Mouse (Mus musculus) kidney, postnatal 25 days (tissue): ENCODE results near the gene Wasf3.
"Not testable (repeated sequence)": the region's sequence is repeated elsewhere in the genome, so short reads cannot be mapped to it uniquely, and the experiment has no call there.

Experiments
- DNase-seq, 2 experiments: peaks; one replicate each; pipeline ENCODE4 v3.0.0; 2021; ENCODE audit warnings: mixed read lengths in 2 of 2

Wasf3 gene

DNA sequence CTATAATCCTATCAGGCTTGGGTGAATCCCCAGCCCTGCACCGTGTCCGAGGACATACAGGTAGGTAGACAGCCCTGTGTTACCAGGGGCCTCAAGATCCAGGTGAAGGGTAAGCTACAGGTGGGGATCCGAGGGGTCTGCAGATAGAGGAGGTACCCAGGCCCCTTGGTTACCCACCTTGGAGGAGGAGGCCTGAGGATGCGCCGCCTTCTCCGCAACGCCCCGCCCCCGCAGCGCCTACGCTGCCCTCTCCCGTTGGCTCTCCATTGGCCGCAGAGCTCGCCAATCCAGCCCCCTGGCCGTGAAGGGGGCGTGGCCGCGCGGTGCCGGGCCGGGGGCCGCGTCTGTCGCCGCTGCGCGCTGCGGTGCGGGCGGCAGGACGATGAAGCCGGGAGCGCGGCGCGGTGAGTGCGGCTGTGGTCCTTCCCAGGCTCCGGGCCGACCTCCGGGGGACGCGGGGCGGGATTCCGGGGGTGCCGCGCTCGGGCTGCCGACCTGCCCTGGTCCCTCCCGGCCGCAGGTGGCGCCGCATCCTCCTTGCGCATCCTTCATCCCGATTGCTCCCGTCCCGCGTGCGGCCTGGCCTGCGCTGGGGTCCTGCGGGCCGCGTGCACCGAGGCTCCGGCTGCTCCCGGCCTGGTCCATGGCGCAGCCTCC is at the start of gene Wasf3:
TSS of gene Wasf3 (plus strand) at position 51 of the 657 bp plus-strand sequence.
- DNase-seq, result peak; percentile 63 to 81

DNA sequence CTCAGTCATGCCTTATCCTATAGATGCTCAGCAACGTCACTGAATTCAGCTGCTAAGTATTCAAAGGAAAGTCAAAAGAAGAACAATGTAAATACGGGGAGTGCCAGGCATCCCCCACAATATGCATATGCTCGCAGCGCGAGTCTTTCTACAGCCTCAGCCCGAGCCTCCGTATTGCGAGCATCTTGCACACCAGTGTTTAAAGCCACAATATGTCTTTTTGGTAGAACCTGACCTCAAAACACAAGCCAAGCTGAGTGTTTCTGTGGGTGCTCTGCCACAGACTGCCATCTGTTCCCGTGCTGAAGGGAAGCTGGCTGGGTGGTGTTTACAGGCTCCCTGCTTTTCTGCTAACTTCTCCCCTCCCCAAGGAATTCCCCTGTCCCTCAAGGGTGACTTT is 46.7 kb upstream of the Wasf3 start:
- no peak for DNase-seq

DNA sequence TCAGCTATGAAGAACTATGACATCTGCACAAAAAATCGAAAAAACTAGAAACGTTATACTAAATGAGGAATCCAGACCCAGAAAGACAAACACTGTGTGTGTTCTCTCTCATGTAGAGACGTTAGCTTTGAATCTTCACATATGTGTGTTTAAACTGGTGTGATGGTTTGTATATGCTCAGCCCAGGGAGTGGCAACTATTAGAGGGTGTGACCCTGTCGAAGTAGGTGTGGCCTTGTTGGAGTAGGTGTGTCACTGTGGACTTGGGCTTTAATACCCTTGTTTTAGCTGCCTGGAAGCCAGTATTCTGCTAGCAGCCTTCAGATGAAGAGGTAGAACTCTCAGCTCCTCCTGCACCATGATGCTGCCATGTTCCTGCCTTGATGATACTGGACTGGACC is 44.7 kb upstream of the Wasf3 start:
- DNase-seq, result no peak

DNA sequence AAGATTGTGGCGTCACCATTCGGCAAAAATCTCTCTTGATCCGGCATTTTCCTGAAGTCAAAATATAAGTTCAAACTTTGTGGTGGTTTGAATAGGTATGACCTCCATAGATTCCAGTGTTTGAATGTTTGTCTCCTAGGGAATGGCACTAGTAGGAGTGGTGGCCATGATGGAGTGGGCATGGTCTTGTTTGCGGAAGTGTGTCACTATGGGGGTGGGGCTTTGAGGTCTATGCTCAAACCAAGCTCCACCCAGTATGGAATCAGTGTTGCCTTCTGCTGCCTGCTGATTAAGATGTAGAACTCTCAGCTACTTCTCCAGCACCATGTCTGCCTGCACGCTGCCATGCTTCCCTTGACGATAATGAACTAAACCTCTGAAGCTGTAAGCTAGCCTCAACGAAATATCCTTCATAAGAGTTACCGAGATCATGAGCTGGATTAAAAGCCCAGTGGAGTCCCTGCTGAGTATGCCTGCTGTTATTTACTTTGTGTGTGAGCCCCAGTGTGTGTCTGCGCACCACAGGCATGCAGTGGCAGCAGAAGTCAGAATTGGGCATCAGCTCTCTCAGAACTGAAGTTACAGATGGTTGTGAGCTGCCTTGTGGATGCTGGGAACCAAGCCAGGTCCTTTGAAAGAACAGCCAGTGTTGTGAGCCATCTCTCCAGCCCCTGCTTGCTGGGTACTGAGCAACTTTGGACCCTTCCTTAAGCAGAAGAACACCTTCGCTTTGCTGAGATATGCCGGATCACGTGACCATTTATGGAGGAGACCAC is 39.7 kb upstream of the Wasf3 start:
- DNase-seq, result no peak

DNA sequence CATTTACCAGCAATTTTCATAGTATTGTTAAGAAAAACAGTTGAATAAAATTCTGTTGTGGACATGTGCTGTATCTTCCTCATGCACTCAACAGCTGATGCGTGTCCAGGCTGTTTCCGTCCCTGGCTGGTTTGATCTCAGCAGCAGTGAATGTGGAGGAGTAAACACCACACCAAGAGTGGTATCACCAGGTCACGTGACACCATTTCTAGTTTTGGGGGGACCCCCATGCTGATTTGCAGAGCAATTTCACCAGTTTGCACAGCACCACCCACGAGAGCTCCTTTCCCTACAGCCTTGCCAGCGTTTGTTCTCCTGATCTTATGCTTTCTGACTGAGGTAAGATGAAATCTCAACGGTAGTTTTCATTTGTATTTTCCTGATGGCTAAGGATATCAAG is 37.7 kb upstream of the Wasf3 start:
- no peak for DNase-seq

DNA sequence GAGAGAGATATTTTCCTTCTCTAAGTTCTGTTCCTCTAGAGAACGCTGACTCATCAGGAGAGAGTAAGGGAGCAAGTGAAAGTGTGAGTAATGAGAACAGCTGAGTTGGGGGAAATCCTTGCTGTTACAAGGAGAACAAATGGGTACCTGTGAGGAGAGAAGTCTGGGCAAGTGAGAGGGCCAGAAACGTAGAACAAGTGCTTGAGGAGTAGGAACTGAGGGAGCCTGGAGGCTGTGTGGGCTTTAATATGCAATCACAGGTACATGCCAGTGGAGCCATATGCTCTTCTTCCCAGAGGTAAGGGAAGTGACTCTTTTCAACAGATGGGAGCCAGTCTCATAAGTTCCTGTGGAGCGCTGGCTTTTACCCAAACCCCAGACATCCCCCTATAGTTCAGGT is 35.6 kb upstream of the Wasf3 start:
- no peak for DNase-seq

DNA sequence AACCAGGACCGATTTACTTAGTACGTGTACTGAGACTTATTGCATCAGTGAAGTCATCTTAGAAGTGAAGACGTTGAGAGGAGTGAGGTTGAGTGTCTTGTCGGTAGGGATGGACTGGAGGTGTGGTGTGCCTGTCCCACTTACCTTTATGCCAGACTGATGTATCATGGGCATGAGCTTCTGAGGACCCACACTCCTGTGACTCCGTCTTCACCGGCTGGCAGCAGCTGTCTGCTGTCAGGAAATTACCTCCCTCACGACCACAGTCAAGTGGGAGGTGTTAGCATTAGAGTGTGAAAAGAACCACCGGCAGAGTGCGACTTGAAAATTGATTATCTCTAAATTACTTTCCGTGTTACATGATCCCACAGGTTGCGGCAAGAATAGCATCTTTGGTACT is 34.0 kb upstream of the Wasf3 start:
- DNase-seq, result no peak

DNA sequence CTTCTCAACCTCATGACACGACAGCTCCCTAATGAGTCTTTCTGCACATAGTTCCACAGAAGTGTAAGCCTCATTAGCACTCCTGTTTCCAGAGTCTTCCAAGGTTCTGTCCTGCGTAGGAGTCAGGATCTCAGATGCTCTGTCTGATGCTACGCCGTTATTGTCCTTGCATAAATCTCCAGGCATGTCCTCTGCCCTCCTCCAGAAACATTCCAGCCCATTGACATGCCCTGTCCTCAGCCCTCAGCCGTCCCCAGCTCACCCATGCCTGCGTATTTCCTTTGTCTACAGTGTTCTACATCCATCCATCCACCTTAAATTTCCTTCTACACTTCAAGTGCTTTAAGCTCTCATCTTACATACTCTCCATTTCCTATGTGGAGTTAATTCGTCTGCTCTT is 32.8 kb upstream of the Wasf3 start:
- no peak for DNase-seq

DNA sequence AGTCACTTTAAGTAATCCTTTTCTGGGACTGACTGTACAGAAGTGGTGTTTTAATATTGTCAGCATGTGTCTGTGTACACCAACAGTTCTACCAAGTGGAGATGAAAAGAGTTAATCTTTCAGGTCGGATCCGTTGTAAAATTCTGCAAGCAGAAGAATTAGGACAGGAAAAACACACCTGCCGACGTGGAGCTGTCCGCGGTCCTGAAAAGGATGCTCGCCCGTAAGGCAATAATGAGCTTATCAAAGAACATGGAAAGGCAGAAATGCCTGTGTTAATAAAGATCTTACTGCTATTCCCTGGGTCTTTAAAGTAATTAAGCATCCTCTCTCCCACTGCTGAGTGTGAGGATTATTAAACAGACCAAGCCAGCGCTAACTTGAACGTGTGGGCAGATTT is 24.4 kb upstream of the Wasf3 start:
- peak in 1 of 2 experiments; percentile 56 for DNase-seq

DNA sequence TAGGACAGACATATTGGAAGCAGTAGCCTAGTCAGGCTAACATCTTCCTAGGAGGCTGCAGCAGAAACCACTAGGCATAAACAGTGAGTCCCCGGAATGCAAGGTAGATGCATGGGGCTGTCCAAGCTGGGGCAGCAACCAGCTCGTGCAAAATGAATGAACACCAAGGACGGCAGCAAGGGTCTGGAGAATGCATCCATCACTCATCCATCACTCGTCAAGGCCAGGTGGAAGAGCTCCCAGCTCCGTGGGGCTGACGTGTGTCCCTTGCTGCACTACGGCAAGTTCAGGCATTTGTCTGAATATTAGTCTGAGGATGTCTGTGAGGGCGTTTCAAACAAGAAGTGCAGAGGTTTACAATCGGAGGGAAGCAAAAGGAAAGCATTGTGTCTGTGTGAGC is 22.1 kb upstream of the Wasf3 start:
- no peak for DNase-seq

DNA sequence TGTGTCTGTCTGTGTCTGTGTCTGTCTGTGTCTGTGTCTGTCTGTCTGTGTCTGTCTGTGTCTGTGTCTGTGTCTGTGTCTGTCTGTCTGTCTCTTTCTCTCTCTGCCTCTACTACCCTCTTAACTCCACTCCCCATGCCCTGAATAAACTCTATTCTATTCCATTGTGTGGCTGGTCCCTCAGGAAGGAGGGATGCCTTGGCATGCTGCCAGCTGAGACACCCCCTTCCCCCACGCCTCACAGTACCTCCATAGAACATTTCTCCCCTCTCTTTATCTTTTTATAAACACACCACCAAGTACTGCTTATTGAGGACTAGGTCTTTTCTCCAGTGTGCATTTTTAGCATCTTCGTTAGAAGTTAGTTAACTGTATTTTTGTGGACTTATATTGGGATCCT is 16.4 kb upstream of the Wasf3 start:
- DNase-seq, result no peak

DNA sequence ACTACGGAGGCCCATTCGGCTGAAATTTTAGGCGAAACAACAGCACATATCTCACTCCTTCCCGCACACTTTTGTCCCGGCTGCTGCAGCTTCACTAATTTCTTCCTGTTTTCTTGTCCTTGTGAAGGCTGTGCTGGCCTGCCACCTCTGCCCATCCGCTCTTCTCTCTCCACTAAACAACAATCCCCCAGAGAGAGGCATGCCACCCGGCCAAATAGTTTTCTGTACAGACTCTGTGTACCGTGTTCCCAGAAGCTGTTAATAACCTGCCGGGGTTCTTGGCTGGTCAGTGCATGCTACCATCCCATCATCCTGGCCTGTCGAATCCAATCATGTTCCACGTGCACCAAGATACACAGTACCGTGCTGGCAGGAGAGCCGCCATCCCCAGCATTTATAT is 15.8 kb upstream of the Wasf3 start:
- DNase-seq, result no peak

DNA sequence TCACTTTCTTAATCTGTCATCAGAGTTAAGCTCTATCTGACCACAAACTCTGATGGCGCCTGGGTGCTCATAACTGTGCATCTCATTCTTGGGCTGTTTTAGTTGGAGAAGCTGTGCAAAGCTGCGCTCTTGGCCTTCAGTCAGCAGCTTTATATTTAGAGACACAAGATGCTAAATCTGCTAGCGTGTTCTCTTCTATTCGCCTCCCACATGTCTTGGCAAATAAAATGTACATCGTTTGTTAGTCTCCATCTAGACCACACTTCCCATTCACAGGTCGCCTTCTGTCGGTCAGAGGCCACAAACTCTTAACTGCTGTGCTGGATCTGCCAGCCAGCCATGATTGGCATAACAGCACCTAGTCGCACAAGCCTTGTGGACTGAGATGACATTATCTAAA is 14.0 kb upstream of the Wasf3 start:
- no peak for DNase-seq

DNA sequence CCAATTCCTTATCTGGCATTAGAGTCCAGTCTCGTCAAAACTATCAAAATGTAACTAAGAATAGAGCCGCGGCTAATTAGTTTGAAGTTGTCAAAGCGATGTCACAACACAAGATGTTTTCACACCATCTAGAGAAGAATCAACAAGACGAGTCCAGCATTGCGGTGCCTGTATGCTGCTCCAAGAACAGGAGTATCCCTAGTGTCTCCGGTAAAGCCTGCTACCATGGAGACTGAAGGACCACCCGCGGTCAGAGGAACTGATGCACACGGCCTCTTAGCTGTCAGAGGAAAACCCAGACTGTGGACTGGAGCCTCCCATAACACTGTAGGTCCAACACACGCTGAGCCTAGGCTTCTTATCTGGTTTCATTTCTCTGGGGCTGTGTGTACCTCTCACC is 11.5 kb upstream of the Wasf3 start:
- no peak for DNase-seq

DNA sequence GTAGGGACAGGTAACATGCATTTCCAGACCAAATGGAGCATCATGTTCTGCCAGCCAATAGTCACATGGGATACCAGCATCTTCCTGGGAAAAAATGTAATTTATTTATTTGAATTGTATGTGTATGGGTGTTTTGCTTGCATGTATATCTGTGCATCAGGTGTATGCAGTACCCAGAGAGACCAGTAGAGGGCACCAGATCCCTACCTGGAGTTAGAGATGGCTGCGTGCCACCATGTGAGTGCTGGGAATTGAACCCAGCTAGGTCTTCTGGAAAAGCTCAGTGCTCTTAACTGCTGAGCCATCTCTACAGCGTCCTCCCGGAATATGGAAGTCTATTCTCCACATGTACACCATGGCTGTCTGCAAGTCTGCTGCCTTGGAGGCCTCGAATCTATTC is 8.2 kb upstream of the Wasf3 start:
- DNase-seq, result peak in 1 of 2 experiments; percentile 49

DNA sequence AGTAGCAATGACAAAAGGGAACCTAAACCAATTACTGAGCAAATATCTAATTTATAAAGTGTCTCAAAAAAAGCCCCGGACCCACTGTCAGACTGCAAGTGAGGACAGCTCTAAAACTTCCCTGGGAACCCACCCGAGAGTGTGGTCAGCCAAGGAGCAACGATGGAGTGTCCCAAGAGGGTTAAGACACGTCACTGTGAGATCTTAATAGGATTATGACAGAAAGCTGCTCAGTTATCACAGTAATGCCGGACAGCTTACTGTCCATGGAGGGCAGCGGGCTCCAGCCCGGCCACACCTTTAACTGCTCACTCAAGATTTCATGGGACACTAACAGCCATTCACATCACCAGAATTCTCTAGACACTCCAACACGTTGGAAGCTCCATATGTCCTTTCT is 4.7 kb upstream of the Wasf3 start:
- no peak for DNase-seq

DNA sequence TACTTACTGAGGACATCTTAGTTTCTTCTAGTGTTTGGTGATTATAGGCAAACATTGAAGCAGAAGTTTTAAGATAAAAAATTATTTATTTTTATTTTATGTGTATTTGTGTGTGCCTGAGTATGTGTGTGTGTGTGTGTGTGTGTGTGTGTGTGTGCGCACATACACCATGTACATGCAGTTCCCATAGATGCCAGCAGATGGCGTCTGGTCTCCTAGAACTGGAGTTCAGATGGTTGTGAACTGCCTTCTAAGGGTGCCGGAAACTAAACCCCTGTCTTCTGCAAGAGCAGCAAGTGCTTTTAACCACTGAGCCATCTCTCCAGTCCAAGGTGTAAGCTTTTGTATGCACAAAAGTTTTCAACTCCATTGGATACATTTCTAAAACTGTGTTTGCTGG is 2.5 kb upstream of the Wasf3 start:
- peak in 1 of 2 experiments; percentile 24 for DNase-seq

DNA sequence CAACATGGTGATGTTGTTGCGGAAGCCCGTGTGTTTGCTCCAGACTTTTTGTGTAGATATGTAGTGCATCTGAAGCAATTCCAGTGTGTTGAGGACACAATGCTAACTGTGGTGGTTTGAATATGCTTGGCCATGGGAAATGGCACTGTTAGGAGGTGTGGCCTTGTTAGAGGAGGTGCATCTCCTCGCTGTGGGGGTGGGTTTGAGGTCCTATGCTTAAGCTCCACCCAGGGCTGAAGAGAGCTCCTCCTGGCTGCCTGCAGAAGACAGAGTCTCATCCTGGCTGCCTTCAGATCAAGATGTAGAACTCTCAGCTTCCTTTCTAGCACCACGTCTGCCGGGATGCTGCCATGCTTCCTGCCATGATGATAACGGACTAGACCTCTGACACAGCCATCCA is 1.4 kb upstream of the Wasf3 start:
- DNase-seq, result no peak

DNA sequence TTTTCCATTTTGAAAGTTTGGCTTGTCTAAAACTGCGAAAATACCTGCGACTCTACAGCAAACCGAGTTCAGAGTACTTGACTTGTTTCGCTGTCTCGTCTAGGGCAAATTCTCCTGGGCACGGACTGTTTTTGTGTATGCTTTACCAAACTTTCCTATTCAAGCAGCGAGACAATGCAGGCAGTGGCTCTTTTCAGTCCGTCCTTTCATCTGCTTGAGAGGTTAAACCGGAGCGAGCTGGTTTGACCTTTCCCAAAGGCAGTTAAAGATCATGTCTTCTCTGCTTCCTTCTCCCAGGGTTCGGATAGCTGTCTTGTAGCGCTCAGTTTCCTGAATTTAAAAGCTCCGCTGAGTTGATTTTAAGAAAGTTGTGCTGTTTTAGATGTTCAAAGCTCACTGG is 1.2 kb downstream of the Wasf3 start:
- no peak for DNase-seq

DNA sequence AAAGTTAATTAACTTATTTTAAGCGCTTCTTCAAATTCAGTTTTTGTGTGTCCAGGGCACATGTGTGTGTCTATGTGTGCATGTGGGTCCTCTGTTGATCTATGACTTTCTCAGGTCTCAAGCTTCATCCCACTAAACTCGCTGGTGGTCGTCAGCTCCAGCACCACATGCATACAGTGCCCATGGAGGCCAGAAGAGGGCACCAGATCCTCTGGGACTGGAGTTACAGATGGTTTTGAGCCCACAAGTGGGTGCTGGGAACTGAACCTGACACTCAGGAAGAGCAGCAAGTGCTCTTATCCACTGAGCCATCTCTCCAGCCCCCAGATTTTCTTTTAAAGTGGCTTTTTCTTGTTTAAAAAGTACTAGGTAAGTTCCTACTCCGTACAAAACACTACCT is 2.1 kb downstream of the Wasf3 start:
- no peak for DNase-seq

DNA sequence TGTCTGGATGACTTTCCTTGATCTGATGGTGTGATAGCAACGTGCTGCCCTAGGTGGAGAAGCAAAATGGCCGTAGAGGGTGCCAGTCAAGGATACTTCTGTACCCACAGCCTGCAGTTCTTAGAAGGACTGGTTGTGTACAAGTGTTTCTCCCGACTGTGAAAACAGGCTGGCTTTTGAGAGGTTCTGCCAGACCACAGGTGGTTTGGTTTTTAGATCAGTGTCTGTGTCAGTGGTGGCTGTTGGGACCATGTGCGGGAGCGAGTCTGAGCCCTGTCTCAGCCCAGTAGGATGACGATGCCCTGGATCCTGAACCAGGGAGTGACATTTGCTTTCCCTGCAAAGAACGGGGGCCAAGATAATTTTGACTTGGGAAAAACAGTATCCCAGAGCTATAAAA is 9.8 kb downstream of the Wasf3 start:
- DNase-seq, result no peak

DNA sequence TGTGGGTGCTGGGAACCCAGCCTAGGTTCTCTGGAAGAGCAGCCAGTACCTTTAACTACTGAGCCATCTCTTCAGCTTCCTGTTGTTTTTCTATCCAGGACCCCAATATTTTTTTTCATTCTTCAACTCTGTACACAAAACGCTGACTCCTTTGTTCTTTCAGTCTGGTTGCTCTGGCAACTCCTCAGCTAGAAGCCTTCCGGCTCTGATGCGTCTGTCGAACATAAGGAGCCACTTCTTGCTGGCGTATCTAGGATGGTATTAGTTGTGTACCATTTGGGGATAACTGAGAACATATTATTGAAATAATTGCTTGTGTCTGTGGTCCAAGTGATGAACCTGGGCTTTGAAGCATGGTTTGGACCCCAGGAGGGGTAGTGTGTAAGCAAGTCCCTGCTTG is 12.5 kb downstream of the Wasf3 start:
- DNase-seq, result no peak

DNA sequence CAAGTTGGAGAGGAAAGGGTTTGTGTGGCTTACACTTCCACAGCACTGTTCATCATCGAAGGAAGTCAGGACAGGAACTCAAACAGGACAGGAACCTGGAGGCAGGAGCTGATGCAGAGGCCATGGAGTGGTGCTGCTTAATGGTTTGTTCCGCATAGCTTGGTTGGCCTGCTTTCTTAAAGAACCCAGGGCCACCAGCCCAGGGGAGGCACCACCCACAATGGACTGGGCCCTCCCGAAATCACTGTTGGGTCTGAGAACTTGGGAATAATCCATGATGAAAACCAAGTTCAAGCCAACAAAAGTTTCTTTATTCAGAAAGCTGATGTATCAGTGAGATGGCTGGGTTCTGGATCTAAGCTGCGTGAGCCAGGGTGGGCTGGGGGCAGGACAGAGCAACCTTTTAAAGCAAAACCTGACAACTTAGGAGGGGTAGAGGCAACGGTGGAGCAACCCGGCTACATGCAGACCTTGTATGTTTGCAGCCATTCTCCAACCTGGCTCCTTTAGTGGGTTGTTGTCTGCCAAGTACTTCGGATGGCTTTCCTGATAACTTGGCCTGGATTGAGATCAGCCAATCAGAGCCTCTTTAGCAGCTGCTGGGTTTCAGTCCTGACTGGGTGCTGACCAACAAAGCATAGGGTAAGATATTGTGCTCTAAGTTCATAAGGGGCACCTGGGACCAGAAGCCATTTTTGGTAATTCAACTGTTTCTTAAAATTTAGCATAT is 13.8 kb downstream of the Wasf3 start:
- no peak for DNase-seq

DNA sequence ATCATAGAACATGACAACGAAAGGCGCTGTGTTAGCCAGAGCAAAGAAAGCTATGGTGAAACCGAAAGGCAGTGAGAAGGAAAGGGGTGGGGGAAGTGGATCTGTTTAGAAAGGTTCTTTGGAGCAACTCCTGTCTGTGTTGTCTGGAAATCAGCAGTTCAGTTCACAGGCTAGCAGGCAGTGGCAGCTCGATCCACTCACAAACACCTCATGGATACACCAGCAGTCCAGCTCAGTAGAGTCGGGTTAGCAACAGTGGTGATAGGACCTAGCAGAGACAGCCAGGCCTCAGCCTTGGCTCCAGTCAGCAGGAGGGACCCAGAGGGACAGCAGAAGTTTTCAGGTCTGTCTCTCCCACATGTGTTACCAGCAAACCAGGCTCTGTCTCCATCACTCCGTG is 16.2 kb downstream of the Wasf3 start:
- not testable (repeated sequence) for DNase-seq
